Mouse (Mus musculus) lung, postnatal 4 days (tissue): Measurements from ENCODE around the gene Mfng.

Source experiments
- DNase-seq, 2 experiments: peaks; one replicate each; pipeline ENCODE4 v3.0.0; 2021

Gene Mfng

DNA sequence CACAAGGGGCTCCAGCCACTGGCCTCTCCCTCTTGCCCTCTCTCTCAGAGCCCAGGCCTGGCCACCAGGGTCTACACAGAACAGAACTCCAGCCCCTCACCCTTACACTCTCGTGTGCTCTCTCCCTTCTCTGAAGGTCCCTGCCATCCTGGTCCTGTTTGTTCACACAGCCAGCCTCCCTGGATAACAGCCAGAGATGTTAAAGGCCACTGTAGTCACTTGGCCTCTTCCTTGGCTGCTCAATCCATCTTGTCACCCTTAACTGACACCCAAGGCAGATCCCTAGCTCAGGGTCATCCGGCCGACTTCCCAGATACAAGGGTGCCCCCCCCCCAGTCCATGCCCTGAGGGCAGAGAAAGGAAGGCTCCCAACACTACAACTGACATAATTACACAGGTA lies 18.0 kb downstream of the Mfng start:
- no peak for DNase-seq

DNA sequence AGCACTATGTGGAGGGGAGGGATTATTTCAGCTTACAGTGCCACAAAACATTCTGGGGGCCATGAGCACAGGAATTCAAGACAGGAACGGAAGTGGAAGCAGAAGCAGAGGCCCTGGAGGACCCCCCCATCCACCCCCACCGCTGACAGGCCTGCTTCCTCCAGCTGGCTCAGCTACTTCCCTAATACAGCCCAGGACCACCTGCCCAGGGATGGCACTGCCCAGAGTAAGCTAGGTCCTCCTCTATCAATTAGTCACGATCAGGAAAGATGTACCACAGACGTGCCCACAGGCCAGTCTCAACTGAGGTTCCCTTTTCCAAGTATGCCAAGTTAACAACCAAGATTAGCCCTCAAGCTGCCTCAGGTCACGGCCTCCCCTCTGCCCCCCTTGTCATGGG lies 19.1 kb downstream of the Mfng start:
- no peak for DNase-seq

DNA sequence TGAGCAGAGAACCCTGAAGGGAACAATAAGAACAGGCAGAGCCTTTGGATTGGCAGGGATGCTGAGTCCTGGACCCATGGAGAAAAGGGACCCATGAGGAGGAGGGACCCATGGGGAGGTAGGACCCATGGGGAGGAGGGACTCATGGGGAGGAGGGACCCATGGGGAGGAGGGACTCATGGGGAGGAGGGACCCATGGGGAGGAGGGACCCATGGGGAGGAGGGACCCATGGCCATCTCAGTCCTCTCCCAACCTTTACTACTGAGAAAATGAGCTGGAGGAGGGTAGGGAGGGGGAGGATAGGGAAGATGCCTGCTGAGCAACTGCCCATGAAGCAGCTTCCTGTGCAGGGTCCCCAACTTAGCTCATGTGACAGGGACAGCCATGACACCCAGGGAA lies 20.3 kb downstream of the Mfng start:
- no peak for DNase-seq

DNA sequence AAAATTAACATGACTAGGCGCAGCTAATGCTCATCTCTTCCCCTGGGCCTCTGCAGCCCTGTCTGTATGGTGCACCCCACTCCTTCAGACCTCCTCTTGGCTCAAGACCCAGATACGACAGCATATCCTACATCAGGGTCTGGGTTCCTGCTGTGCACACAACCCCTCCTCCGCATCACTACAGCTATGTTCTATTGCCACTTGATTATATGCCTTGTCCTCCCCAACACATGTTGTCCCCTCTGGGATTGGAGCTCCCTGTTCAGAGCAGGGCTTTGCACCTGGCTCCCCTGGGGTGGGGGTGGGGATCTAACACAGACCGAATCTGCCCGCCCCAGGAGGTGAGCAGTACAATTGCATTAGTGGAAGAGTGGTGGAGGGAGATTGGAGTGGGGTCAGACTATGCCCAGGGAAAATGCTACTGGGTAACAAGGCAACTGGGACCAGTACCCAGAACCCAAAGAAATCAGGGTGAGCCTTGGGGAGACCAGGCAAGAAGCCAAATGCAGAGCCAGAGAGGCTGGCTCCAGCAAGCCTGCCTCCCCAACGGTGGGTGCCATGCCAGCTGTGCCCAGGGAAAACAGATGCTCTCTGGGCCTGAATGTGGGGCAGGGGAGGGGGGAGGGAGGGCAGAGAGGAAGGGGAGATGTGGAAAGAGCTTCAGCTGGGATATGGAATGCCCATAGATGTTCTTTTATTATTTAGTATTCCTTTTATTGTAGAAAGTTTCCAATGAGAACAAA lies 22.5 kb downstream of the Mfng start:
- DNase-seq, result no peak

DNA sequence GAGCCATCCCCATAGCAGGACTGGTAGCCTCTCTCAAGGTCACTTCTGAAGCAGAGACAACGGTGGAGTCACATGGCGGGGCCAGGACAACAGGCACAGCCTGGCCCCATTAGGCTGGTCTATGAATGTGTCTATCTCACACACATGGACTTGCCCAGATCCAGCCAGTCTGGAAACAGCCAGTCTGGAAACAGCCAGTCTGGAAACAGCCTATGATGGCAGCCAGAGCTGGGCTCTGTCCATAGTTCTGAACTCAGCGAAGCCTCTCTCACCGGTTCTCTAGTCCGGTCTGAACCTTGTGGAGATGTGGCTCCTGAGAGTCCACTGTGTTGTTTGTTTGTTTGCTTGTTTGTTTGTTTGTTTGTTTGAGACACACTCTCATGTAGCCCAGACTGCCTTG lies 23.4 kb downstream of the Mfng start:
- DNase-seq, result peak in 1 of 2 experiments; percentile 27

DNA sequence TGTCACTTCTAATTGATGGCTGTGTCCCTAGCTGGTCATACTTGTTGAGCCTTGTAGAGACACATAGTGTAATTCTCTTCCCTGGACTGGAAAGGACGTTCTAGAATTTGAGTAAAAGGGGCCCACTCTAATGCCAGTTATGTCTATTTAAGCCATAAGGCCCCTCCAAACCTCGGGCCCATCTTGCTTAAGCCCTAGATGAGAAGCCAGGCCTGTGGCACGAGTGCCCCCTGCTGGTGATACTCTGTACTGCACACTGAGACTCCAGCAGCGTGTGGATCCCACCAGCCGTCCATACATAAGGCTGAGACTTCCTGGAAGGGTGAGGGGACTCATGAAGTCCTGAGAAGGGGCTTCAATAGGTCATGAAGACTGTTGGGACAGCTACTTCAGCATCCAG lies 29.1 kb downstream of the Mfng start:
- DNase-seq, result peak; percentile 61 to 81

DNA sequence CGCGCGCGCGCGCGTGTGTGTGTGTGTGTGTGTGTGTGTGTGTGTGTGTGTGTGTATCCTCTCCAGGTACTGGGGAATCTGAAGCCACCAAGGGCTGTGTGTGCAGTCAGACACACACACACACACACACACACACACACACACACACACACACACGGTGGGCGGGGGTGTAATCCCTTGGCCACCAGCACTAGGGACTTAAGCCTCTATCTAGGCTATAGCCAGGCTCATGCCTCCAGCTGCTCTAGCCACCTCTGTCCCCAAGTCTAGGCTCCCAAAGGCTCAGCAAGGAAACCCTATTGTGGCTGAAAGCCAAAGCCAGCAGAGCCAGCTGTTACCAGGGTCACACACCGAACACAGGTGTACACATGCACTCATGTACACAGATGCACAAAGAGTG lies 30.4 kb downstream of the Mfng start:
- DNase-seq, result no peak

DNA sequence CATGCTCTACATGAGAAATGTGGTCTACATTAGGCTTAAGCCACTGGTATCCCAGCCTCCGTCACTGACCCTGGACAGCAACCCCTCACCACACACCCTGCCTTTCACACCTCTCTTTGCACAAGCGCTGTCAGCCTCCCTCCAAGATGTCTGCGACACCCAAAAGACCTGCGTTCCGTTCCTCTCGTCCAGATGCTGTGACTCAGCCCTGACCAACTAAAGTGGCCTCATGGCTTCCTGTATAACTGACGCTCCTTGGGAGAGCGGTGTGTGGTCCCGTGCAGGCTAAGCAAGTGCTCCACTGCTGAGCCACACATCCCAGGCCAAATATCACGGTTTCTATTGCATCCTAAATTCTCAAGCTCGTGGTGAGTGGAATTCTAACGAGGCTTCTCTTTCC lies 32.6 kb downstream of the Mfng start:
- no peak for DNase-seq

DNA sequence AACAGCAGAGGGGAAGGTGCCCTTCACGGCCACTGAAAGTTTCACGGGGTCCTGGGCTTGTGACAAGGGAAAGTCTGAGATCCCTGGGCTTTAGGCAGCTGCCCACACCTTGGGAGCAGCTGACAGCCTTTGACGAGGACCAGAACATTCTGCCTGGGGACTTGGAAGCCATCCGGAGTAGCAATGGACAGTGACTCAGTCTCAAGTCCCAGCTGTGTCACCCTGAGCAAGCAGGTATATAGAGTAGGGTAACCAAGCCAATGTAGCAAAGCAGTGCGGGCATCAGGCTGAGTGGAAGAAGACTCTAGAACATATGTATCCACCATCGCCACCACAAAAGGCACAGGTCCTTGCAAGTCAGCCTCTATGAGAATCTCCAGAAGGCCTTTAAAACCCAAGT lies 36.1 kb downstream of the Mfng start:
- DNase-seq, result no peak

DNA sequence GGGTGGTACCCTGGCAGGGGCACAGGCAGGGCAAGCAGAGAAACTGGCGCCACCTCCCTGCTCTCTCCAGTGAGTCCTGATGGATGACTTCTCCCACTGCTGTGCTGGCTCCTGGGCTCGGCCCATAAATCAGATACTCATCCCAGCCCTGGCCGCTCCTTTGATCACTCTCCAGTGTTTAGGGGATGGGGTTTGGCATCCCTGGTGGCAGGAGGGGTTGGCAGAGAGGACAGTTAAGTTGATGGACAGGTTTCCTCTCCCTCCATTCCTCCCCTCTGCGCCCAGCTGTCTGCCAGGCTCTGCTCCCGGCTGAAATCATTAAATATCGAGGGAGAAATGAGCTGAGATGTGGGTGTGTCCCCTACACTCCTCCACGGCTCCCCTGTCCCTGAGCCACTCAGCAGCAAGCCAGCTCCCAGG lies 36.6 kb downstream of the Mfng start:
- DNase-seq, result peak in 1 of 2 experiments; percentile 14

DNA sequence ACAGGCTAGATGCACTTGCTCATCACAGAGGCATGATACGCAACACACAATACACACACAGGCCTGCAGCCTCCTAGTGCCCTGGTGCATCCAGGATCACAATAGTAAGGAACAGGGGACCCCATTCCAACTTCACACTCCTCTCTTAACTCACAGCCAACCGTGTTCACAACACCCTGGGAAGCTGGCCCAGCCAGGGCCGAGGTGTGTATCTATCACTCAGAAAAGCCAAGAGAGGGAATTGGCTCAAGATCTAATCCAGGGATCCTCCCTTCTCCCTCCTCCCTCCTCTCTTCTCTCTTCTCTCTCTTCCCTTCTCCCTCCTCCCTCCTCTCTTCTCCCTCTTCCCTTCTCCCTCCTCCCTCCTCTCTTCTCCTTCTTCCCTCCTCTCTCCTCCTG lies 37.1 kb downstream of the Mfng start:
- no peak for DNase-seq

DNA sequence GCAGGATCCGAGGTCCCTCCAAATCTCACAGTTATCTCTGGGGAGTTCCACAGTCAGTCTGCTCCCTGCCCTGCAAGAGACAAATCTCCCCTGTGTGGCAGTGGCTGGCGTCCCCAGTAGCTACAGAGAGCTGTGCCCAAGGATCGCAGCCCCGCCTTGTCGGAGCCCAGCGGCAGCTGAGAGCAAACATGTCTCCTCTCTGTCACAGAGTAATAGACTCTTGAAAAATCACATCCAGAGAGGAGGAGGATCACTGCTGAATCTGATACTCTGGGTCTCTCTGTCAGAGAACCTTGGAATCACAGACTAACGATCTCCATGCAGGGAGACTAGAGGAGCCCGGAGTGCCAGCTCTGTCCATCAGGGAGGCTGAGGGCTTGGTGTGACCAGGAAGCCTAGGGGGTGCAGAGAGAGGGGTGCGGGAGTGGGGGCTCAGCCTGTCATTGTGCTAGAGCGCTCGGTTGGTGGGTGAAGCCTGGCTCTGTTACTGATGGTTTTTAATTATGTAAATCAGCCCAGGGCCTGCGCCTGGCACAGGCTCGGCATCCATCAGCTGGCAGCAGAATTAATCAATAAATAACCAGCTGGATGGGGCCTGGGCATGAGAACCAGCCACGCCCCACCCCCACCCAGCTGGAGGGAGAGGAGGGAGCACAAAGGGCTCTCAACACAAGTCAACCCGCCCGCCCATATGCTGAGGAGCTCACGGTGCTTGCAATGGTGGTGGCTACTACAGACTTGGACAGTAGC lies 37.7 kb downstream of the Mfng start:
- no peak for DNase-seq

DNA sequence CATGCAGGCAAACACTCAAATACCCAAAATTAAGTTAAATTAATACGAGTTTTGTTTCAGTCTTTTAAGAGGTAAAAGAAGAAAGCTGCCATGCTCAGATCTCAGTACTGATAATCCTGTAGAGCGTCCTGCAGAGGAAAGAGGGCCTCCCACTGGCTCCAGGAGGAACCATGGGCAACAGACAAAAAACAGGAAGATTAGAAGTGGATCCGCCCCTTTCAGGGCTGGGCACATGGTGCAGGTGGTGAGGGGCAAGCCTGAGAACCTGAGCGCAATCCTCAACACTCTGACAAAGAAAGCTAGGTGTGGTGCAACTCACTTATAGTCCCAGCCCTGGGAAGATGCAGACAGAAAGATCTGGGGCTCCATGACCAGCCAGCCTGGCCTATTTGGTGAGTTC lies 41.4 kb downstream of the Mfng start:
- no peak for DNase-seq

DNA sequence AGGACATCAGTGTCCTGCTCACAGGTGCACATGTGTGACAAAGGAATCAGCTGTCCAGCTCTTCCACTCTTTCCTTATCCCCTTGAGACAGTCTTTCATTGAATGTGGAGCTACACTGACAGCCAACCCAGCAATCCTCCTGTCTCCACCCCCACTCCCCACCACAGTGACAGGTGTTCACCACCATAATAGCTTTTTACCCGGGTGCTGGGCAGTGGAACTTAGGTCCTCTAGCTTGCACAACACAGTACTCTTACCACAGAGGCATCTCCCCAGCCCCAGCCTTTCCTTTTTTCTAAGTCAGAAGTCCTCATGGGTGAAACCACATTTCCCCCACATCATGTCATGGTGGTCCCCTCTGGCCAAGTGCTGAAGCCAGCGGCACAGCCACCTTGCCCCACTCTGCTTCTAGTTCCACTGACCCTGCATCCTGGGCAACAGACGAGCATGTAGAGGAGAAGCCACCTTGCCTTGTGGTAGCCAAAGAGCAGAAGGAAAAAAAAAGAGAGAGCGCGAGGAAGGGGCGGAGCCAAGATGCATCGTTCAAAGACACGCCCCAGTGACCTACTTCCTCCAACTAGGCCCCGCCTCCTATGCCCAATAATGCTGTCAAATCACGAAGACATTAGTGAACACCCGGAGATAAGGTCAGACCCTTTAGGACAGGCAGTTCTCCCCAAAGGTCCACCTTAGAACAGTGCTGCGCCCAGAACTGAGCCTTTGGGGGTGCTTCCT lies 42.8 kb downstream of the Mfng start:
- DNase-seq, result no peak

DNA sequence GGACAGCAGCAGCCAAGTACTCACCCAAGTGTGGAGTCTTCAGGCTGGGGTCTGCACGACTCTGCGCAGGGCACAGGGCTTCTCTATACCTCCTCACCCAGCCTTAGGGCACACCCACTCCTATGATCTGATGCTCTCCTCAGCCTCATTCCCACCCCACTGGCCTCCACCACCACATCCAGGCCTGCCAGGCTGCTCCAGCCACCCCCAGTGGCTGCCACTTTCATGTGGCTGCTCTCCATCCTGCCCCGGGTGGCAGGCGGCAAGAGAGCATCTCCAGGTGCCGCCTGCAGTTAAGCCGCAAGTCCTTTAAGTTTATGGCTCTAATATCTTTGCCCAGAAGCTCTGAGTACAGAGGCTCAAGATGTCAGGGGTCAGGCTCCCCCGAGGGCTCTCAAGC lies 46.6 kb downstream of the Mfng start:
- no peak for DNase-seq

DNA sequence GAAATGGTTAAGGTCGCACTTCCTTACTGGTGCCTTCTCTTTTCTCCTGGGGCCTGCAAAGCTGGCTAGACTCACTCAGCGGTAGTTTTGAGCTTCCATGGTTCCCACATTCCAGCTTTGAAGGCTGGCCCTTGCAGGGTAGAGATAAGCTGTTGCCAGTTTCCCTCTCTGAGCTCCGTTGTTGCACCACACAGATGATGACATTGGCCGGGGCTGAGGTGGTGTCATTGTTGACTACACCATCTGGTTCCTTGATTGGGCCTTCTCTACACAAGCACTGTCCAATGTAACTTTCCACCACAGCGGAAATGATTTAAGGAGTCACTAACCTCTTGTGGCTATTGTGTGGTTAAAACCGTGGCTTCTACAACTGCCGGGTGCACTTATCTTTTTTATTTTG lies 52.7 kb downstream of the Mfng start:
- peak; percentile 58 to 71 for DNase-seq

DNA sequence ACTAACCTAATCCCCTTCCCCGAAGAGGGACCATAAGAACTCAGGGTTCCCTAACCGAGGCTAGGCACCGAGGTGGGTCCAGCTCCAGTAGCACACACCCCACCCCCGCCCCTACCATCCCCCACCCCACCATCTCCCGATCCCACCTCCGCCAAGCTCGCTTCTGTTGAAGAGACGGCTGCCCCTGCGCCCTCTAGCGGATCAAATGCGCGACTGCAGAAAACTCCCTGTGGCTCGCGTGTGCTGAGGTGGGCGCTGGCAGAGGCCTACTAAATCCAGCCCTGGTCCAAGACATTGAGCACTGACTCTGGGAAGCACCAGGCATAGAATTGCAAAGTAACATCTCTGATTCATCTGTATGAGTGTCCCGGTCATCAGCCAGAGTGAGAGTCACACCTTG lies 53.2 kb downstream of the Mfng start:
- DNase-seq, result peak; percentile 67 to 80

DNA sequence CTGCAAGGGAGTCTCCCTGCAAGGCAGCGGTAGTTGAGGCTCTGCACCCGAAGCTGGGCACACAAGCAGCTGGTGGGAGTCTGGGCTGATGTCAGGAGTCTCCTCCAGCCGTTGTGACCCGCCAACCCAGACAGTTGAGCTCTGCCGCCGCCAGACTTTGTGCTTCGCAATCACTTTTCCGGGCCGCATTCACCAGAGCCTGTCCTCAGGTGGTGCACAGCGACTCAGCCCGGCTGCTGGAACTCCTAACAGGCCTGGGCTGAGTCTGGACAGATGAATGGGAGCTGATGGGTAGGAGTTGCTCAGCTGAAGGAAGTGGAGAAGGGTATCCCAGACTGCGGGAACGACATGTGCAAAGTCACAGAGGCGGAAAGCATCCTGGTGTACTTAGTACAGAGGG lies 53.9 kb downstream of the Mfng start:
- DNase-seq, result no peak

DNA sequence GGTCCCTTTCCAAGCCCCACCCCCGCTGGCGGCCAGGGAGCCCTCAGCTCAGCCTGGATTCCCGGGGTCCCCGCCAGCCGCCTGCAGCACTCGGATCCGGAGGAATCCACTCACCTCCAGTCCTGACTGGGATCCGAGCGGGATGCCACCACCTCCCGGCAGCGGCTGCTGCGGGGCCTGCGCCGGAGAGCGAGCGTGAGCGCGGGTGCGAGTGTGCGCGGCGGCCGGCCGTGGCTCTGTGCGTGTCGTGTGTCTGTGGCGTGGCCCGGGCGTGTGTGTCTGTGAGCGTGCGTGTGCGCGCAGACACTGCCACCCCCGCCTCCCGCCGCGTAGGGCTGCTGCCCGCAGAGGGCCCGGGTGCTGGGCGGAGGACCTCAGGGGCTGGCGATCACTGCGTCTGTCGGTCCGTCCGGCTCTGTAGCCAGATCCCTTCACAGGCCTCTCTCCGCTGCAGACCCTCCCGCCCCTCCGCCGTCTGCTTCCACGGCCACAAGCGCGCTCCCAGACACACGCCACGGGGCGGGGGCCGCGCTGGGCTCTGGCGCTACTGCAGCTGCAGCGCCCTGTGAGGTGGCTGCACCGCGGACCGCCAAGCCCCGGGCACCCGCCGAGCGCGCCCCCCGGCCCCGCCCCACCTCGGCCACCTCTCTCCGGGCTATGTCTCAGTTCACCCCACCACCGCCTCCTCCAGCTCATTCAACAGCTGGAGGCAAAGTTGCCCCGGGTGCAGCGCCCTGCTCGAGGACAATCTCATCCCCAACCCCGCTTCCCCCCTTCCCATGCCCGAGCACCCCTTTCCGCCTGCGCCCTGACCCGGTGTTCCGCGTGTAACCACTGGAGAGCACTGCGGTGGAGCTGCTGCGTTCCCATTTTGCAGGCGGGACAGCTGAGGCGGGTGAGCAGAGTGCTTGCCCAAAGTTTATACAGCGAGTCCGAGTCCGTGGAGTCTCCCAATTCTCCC lies 54.7 kb downstream of the Mfng start, which contains the start of gene Elfn2:
TSS of gene Elfn2 (minus strand) at position 482 of the 961 bp plus-strand sequence.
- DNase-seq, result peak; percentile 17 to 46

DNA sequence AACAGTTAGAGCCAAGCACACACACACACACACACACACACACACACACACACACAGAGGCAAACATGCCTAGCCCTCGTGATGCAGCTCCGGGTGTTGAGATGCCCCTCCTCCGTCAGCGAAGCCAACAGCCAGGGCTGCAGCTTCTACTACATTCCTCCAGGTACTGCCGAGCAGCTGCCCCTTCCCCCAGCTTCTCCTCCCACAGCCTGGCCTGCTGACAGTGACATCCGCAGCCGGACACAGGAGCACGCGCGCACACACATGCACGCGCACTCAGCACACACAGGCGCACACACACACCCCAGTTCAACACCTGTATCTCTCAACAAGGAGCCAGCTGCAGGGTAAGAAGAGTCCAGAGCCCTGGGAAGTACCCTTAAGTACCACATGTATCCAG lies 56.3 kb downstream of the Mfng start:
- DNase-seq, result no peak

DNA sequence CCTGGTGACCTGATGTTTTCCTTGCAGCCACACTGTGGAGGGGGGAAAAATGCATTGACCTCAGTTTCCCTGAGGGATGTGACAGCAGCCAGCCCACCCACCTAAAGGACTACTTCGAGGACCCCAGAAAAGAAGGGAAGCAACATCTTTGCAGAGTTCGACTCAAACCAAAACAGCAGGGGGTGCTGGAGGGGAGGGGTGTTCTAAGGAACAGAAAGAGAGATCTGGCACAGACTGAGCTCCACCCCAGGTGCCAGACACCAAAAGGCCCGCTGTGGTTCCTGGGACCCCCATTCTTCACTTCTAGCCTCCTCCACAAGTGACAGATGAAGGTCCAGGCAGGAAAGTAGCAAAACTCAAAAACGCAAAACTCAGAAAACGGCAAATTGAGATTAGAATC lies 57.4 kb downstream of the Mfng start:
- DNase-seq, result no peak

DNA sequence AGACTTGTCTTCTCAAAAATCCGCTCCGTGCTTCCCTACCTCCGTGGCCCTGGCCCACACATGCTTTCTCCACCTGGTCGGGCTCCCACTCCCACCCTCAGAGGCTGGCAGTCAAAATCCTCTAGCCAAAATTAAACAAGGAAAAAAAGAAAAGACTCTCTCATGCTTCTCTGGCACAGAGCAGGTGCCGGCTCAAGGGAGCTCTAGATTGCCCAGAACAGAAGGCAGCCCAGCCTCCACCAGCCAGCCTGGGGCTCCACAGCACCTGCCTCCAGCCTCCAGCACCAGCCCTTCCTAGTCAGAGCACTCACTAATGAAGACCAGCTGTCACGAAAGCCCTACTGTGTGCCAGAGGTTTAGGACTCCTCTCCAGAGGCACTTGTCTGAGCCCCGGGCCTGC lies 59.5 kb downstream of the Mfng start:
- no peak for DNase-seq
